Mouse (Mus musculus) midbrain, embryonic 11.5 days (tissue): Measurements from ENCODE around the gene Gm10300. TPM values are rescaled to one million over a fixed set of nuclear protein-coding genes. Genes with fewer than 3 reads are reported as not detected.
A peak's percentile ranks its signal among the peaks of the same experiment; 100 is the strongest.

Experiments
- ATAC-seq: fragments of 200-750 bp; cut with Nextera tagmentation; 2 replicates; pipeline ENCODE4 v1.8.0; 2017; ENCODE audit warnings: moderate TSS enrichment, moderate library complexity; ENCODE audit not compliant: low FRiP score
- DNase-seq: peaks from one replicate; pipeline ENCODE4 v3.0.0; 2015; ENCODE audit warnings: low spot score; ENCODE audit errors: missing footprints
- H3K27ac ChIP-seq: fragments of 300-500 bp; sonication (generic); 2 replicates; pipeline ENCODE4 v1.5.1; 2014; ENCODE audit warnings: low read depth, low read length
- H3K27me3 ChIP-seq: fragments of 300-500 bp; sonication (generic); 2 replicates; pipeline ENCODE4 v1.6.1; 2014; ENCODE audit warnings: mild to moderate bottlenecking, low read length, moderate library complexity, mixed read lengths; ENCODE audit not compliant: control insufficient read depth, insufficient read depth
- H3K36me3 ChIP-seq: fragments of 300-500 bp; sonication (generic); 2 replicates; pipeline ENCODE4 v1.6.1; 2014; ENCODE audit warnings: mild to moderate bottlenecking, low read length, moderate library complexity, mixed read lengths; ENCODE audit not compliant: control insufficient read depth, insufficient read depth
- H3K4me1 ChIP-seq: fragments of 300-500 bp; sonication (generic); 2 replicates; pipeline ENCODE4 v1.6.1; 2014; ENCODE audit warnings: low read length; ENCODE audit not compliant: control insufficient read depth, insufficient read depth
- H3K4me2 ChIP-seq: fragments of 300-500 bp; sonication (generic); 2 replicates; pipeline ENCODE4 v1.6.1; 2014; ENCODE audit warnings: mild to moderate bottlenecking, moderate library complexity
- H3K4me3 ChIP-seq: fragments of 300-500 bp; sonication (generic); 2 replicates; pipeline ENCODE4 v1.5.1; 2014; ENCODE audit warnings: low read depth, low read length
- H3K9ac ChIP-seq: fragments of 300-500 bp; sonication (generic); 2 replicates; pipeline ENCODE4 v1.6.1; 2014; ENCODE audit warnings: low read length
- H3K9me3 ChIP-seq: fragments of 300-500 bp; sonication (generic); 2 replicates; pipeline ENCODE4 v1.6.1; 2016; ENCODE audit warnings: low read length; ENCODE audit not compliant: control insufficient read depth
- WGBS: fragments of 180-500 bp; shearing (Covaris S2); extraction: QIAGEN DNeasy Blood & Tissue Kit; methylation state at CpG from one replicate; pipeline ENCODE4 v1.1.7; 2014; 5-methylcytosine and 5-hydroxymethylcytosine counted together
- polyA plus RNA-seq: library from polyadenylated mRNA; unstranded; fragments of >200 nt; fragmentation: Nextera tagmentation; extraction: Ambion mirVana; gene quantifications from 2 replicates; pipeline ENCODE4 v1.2.1, GENCODE M21; 2014

The Gm10300 gene
- polyA plus RNA-seq, 1 experiment from 2014 or later: not detected

DNA sequence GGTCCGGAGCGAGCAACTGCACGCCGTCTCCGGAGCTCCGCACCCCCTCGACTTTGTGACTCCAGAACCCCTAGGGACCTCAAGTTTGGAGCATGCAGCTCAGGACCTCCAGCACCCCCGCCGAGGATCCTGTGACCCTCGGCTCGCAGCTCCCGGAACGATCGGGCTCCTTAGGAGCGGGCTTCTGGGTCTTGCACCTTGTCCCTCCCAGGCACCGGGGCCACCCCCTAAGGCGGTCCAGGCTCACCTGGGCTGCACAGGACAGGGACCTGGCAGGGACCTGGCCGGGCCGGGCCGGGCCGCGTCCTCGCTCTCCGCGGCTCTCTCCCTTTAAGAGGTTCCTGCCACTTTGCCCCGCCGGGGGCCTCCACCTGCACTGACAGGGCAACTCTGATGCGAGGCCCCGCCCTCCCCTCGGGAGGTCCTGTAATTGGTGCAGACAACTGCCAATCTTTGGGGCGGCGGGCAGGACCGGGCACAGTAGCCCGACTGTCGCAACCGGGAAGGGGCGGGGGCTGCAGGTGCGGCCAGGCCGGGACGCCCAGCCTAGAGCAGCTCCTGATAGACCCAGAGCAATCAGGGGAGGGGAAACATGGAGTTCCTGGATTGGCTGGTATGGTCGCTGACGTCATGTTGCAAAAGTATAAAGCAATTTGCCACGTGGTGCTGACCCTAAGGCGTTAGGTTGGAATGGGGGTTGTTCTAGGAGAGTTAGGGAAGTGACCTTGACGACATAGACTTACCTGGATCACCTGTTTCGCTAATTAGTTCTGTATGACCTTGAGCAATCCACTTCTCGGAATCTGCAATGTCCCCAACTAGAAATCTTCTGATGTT, 654 bp downstream of the Gm10300 start, which contains the start of gene Epb41:
Epb41 (minus strand) TSS at position 389 of the 837 bp plus-strand sequence.
- 2% methylated on average over 47 of the region's 47 CpGs for WGBS
- Histone ChIP-seq H3K9me3 (no peaks in the 10 kb centered on the region), H3K4me1 (peaks cover 18% of the 10 kb centered on the region), H3K9ac (peak within 1 kb of the TSS; percentile 69), H3K27ac (no peak within 1 kb of the TSS), H3K36me3 (no peaks in the 10 kb centered on the region), H3K4me2 (peak within 1 kb of the TSS; percentile 100), H3K27me3 (peaks cover 17% of the 10 kb centered on the region), H3K4me3 (peak within 1 kb of the TSS; percentile 72)
- DNase-seq (peak; percentile 99), ATAC-seq (peak; percentile 93)

DNA sequence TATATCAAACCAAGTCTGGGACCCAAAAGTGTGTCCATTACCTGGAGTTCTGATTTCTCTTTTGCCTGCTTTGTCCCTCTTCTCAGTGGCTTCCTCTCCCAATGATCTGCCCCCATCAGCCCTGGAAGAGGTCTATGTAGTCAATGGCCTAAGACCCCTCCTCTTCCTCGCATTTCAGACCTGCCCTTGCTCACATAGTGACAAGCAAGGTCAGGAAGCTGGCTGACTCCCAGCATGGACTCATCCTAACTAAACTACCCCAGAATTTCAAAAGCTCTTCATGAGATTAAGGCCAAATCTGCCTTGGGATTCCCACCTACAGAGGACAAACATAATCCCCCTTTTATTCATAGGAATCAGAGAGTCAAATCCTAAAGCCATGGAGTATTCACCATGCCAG, 1.3 kb downstream of the Gm10300 start:
- Histone ChIP-seq H3K4me3 (peak overlapping the region; percentile 72), H3K27me3 (peaks cover 17% of the 10 kb centered on the region), H3K36me3 (no peaks in the 10 kb centered on the region), H3K4me2 (peak overlapping the region; percentile 100), H3K27ac (no peak overlapping the region), H3K4me1 (peaks cover 18% of the 10 kb centered on the region), H3K9me3 (no peaks in the 10 kb centered on the region), H3K9ac (no peak overlapping the region)
- ATAC-seq (no peak), DNase-seq (peak; percentile 87)
- whole genome bisulfite sequencing: 7% methylated on average over 1 of the region's 1 CpGs

DNA sequence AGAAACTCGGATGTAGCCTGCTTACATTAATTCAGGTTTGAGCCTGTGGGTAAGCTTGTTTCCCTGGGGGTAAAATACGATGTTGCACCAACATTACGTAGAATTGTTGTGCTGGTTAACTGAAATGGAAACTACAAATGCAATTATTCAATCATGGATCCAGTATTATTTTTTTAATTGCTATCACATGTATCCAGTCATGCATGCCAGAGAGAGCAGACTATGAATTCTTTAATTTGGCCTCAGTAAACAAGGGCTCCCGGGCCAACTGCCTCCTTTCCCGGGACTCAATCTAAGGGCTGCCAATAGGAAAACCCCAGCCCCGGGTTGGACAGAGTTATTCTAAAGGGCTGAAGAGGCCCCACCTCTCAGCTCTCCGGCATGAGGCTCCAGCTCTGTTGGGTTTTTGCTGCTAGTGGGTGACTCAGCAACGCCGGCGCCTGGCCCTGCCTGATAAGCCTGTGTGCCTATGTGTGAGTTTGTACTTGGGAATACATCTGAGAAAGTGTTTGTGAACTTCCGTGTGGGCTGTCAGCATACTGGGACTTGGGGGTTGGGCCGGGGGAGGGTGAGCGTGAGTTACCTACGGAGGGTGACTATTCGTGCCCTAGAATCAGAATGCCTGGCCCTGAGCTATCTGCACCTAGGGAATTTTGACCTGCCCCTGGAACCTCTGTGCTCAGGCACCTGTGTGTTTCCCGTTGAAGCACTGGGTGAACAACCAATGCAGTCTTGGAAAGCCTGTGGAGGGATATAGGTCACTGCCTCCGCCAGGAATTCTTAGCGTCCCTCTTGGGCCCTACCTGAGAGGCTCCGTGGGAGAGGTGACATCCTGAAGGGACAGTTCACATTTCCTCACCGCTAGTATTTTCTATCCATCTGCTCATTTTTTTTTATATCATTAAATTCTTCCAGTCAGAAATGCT, 2.2 kb downstream of the Gm10300 start:
- peaks cover 17% of the 10 kb centered on the region for H3K27me3 ChIP-seq
- H3K9me3 ChIP-seq: no peaks in the 10 kb centered on the region
- no peak overlapping the region for H3K9ac ChIP-seq
- H3K27ac ChIP-seq: no peak overlapping the region
- no peak overlapping the region for H3K4me3 ChIP-seq
- no peaks in the 10 kb centered on the region for H3K36me3 ChIP-seq
- no peak for DNase-seq
- H3K4me1 ChIP-seq: peaks cover 18% of the 10 kb centered on the region
- no peak overlapping the region for H3K4me2 ChIP-seq
- no peak for ATAC-seq
- WGBS: 19% methylated on average over 20 of the region's 20 CpGs

- ATAC-seq (no peak), DNase-seq (no peak)
- Histone ChIP-seq H3K4me1 (peaks cover 18% of the 10 kb centered on the region), H3K4me3 (no peak overlapping the region), H3K9me3 (no peaks in the 10 kb centered on the region), H3K27me3 (peaks cover 17% of the 10 kb centered on the region), H3K9ac (no peak overlapping the region), H3K36me3 (no peaks in the 10 kb centered on the region), H3K4me2 (no peak overlapping the region), H3K27ac (no peak overlapping the region)
- 68% methylated on average over 7 of the region's 7 CpGs for WGBS
Measured at GRCm38 (mm10) chr4:132077445-132077844, 2.9 kb downstream of the Gm10300 start.

- no peak for ATAC-seq
- Histone ChIP-seq H3K4me2 (no peak overlapping the region), H3K36me3 (no peaks in the 10 kb centered on the region), H3K9ac (no peak overlapping the region), H3K27ac (no peak overlapping the region), H3K9me3 (no peaks in the 10 kb centered on the region), H3K4me3 (no peak overlapping the region), H3K4me1 (peaks cover 16% of the 10 kb centered on the region), H3K27me3 (peaks cover 12% of the 10 kb centered on the region)
- WGBS: 63% methylated on average over 7 of the region's 7 CpGs
- DNase-seq: no peak
Measured at GRCm38 (mm10) chr4:132078296-132078714, 3.8 kb downstream of the Gm10300 start.

DNA sequence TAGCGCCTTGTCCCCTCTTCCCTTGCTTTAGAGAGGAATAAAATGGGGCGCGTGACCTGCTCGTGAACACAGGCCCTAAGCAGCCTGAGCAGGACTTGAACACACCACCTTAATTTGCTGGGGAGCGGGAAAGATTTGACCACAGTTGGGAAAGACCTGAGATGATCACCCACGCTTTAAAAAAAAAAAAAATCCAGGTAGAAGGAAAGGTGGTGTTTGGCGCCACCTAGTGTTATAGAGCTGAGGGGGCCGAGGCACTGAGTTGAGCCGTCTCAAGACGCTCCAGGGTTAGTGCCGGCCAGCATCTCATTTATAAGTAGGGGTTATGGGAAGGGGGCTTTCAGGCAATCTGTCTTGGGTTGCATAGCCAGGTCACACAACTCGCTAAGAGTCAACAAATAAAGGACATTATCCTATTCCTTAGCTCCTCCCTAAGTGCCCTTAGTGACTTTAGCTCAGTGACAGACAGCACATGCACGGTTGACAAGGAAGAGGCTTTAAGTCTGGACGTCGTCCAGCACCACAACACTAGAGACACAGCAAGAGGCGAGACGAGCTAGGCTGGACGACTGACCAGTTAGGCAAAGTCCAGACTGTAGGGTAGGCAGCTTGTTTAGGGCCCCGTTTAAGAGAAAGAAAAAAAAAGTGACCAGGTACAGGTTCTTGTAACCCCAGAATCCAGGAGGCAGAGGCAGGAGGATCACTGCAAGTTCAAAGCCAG, 5.2 kb downstream of the Gm10300 start:
- ATAC-seq (no peak), DNase-seq (peak; percentile 97)
- Histone ChIP-seq H3K36me3 (no peaks in the 10 kb centered on the region), H3K9me3 (no peaks in the 10 kb centered on the region), H3K9ac (no peak overlapping the region), H3K27ac (no peak overlapping the region), H3K27me3 (peaks cover 8% of the 10 kb centered on the region; the same call in 1 of the 2 replicates), H3K4me1 (peaks cover 18% of the 10 kb centered on the region), H3K4me2 (no peak overlapping the region), H3K4me3 (no peak overlapping the region)
- WGBS: 15% methylated on average over 19 of the region's 19 CpGs

- Histone ChIP-seq H3K4me3 (no peak overlapping the region), H3K4me1 (peaks cover 14% of the 10 kb centered on the region), H3K27ac (no peak overlapping the region), H3K36me3 (no peaks in the 10 kb centered on the region), H3K9me3 (no peaks in the 10 kb centered on the region), H3K27me3 (peaks cover 4% of the 10 kb centered on the region; the same call in 1 of the 2 replicates), H3K9ac (no peak overlapping the region), H3K4me2 (no peak overlapping the region)
- WGBS: 71% methylated on average over 4 of the region's 4 CpGs
- ATAC-seq (no peak), DNase-seq (no peak)
Measured at GRCm38 (mm10) chr4:132080492-132080983, 6.0 kb downstream of the Gm10300 start.

- DNase-seq (no peak), ATAC-seq (no peak)
- Histone ChIP-seq H3K4me1 (peaks cover 6% of the 10 kb centered on the region), H3K4me2 (no peak overlapping the region), H3K36me3 (no peaks in the 10 kb centered on the region), H3K9ac (no peak overlapping the region), H3K4me3 (no peak overlapping the region), H3K27ac (no peak overlapping the region), H3K27me3 (no peaks in the 10 kb centered on the region), H3K9me3 (no peaks in the 10 kb centered on the region)
- WGBS: 83% methylated on average over 7 of the region's 7 CpGs
Measured at GRCm38 (mm10) chr4:132085114-132085513, 10.6 kb downstream of the Gm10300 start.
